Mouse (Mus musculus) monocyte, adult 5-6 weeks (primary cell): ENCODE measurements around the gene Mrpl35. TPM values are rescaled to one million over a fixed set of nuclear protein-coding genes. Genes with fewer than 3 reads are reported as not detected.

Experiments used
- ATAC-seq: fragments of 153-309, 156-312 bp; replicated peaks from 2 replicates; pipeline ENCODE4 v1.8.0; 2017; ENCODE audit warnings: mild to moderate bottlenecking; ENCODE audit not compliant: low TSS enrichment, insufficient number of reproducible peaks, severe bottlenecking, poor library complexity, low FRiP score
- total RNA-seq: library from RNA; stranded (forward); fragments of 200-1000, 200-491, 200-594 nt; gene quantifications from 3 replicates; pipeline ENCODE4 v1.2.3, GENCODE M21; 2017

The Mrpl35 gene
- total RNA-seq, 1 experiment from 2014 or later: 29.0 TPM

DNA sequence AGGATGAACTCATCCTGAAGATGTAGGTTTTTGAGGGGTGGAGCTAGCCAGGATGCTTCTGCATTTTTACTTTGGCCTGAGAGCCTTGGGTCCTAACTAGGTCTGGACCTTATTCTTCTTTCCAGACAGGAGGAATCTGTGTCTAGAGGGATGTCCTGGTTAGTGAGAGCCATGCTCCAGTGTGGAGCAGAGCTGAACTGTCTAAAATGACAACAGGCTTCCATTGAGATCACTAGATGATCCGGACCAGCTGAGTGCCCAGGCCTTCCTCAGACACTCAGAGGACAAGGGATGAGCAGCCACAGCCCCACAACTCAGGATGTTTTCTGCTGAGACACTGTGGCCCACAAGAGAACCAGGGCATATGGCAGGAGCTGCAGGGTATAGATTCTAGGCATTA is 23.2 kb downstream of the Mrpl35 start:
- ATAC-seq: no peak

DNA sequence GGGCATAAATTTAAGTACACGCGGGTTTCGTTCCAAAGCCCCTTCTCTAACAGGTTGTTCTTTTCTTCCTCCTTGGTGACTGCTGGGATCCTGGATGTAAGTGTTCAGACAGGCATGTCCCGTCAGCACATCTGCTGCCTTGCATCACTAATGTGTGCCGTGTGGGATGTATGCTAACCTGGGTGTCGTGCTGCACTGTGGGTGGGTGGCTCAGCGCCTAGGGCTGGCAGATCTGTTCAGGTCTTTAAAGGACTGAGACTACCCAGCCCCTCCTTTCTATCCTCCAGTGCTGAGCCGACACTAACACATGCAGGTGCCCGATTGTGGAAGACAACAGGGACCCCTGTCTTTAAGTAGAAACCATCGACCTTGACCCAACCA is 25.1 kb downstream of the Mrpl35 start:
- ATAC-seq: no peak

DNA sequence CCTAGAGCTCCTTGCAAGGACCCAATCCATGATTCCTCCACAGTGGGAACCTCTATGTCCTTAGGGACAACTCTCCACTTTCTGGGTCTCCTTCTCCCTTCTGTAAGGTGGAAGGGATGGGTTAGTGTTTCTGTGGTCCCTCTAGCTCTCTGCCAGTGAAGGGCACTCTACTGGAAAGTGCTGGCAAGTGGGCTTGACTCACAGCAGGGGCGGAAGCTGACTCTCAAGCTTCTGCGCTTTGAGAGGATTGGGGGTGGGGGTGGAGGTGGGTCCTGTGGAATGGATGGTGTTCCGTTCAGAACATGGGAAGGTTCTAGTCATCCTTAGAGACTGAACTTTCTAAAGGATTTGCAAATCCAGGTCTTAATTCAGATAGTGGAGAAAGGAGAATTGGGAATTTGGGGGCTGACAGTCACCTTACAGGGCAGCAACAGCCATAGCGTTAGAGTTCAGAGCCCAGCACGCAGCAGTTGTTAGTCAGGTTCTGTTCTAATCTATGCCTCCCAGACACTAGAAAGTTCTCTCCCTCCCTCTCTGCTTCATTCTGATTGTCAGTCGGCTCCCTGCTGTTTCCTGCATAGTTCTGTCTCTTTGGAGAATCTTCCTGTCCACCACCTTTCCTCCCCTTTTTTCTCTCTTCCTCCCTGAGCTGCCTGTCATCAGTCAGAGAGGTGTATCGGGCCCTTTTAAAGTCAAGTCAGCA is 25.6 kb downstream of the Mrpl35 start:
- no peak for ATAC-seq

DNA sequence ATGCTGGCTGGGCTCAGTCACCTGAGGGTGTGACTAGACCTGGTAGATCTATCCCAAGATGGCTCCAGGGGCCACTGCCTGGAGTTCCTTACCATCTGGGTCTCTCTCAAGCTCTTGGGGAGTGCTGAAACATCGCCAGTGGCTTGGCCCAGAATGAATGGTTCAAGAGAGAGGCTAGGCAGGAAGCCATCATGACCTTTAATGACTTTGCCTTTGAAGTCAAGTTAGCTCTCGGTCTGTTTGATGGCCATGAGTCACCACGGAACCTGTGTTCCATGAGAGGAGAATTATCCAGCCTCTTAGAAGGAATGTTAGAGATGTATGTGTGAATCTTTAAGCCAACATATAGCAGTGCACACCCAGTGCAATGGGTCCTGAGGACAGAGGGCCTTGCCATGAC is 27.4 kb downstream of the Mrpl35 start:
- ATAC-seq: no peak

DNA sequence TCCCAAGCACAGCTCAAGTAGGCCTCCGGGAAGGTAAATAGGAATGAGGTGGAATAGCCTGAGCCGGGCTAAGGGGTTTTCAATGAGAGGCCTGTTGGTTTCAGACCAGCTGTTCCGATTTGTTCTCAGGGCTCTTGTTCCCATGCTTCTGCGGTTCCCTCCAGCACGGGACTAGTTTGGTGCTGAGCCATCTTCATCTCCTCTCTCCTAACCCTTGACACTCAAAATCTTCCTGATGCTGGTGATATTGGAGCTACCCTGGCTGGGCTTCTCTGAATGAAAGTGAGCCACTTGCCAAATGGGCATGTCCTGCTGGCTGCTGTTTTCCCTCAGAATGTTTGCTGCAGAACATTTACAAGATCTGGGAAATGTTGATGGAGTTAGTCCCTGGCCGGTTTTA is 35.0 kb downstream of the Mrpl35 start:
- ATAC-seq: no peak

DNA sequence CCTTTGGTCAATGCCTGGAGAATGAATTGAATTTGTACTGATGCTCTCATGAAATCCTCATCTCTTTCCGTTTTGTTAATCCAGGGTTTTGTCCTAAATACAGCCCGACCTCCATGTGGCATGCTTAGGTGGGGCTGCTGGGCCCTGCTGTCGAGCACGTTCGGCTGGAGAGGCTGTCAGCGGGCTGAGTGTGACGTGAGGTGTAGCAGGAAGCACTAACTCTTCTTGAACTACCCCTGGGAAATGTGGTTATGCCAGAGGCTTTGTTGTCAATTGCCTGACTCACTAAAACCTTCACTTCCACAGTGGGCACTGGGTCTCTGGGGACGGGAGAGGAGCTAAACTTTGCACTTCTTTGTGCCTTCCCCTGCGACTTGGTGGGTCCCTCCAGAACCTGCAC is 38.4 kb downstream of the Mrpl35 start:
- ATAC-seq: no peak

DNA sequence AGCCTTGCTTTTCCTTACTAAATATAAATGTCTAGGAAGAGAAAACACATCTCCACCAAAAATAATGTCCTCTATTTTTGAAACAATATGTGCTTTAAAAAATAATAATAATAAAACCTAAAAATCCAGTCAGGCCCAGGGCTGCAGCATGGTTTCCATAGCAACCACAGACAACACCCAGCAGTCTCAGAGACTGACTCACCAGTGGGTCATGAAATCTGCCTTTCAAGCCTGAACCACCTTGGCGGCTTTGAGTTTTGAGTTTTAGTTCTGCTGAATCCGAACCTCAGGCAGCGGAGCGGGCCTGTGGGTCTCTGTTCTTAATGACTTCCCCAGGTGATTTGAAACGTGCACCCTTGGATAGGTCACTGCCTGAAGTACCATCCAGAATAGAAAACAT is 43.6 kb downstream of the Mrpl35 start:
- no peak for ATAC-seq

DNA sequence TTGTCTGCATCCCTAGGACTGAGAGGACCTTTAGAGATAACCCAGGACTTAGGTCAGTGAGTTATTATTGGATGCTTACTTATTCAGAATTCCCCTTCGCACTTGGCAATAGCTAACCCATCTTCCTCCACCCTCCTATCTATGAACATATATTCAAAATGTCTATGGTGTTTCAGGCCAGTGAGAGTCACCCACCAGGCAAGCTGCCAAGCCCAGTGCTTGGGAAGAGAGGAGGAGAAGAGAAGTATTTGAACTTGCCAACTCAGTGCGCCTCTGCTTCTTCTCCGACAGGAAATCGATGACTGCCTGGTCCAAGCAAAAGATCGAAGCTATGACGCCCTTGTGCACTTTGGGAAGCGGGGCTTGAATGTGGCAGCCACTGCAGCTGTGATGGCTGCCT is 46.3 kb downstream of the Mrpl35 start:
- ATAC-seq: no peak

DNA sequence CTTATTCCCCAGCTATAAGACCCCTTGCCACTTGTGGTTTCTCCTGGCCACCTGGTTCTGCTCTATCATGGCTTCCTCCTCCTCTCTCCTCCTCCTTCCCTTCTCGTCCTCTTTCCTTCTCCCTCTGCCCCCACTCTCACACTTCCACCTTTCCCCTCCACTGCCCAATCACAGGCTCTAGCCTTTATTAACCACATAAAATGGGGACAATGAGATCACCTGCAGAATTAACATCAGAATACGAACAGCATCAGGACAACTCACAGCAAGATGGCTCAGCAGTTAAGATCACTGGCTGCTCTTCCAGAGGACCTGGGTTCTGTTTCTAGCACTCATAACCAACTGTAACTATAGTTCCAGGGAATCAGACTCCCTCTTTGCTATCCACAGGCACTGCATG is 46.9 kb downstream of the Mrpl35 start:
- ATAC-seq: no peak

DNA sequence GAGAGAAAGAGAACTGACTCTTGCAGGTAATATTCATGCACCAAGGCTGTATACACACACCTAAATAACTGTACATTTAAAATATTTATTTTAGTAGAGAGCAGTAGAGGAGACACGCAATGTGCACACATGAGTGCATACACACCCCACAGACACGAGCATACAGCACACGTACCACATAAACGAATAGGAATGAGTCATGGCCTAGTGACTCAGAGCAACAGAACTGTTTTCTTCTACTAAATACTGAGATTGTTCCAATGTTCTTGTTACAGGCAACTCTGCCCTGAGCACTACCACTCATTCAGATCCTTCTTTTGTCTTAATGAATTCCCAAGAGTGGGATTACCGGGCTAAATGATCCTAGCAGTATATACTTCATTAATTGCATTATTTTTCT is 48.8 kb downstream of the Mrpl35 start:
- no peak for ATAC-seq

DNA sequence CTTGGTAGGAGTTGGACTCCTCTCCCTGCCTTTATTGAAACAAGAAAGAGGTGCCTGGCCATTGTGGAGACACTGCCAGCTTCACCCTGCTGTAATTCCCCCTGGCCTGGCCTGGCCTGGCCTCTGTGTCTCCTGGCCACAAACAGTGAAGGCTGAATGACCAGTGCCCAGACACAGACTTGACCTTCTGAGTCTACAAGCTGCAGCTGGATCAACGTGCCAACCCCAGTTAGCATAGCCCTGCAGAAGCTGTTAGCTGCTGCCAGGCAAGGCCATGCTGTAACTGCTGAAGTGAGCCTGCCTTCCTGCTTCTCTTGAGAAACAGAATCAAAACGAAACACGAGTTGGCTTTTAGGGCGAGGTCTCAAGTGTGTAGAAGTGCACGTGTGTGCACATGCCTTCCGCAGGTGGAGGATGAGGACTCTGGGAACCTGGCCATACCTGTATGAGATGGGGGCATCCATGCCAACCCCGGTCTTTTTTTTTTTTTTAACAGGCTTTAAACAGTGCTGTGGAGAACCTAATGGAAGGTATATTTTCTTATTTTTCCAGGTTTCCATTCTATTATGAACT is 54.0 kb downstream of the Mrpl35 start:
- ATAC-seq: no peak

DNA sequence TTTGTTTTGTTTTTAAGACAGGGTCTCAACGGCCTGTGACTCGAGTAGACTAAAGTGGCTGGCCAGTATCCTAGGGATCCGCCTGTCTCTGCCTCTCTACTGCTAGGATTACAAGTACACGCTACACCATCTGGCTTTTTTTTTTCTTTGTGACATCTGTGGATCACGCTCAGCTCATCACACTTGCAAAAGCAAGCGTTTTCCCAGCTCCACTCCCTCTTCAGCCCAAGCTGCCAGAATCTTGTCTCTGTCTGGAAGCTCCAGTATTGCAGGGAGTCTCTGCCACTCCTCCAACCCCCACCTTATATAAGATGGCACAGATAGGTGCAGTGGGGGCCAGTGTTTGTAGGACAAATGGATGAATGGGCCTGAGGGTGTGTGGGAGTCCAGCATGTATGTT is 54.6 kb downstream of the Mrpl35 start:
- no peak for ATAC-seq

DNA sequence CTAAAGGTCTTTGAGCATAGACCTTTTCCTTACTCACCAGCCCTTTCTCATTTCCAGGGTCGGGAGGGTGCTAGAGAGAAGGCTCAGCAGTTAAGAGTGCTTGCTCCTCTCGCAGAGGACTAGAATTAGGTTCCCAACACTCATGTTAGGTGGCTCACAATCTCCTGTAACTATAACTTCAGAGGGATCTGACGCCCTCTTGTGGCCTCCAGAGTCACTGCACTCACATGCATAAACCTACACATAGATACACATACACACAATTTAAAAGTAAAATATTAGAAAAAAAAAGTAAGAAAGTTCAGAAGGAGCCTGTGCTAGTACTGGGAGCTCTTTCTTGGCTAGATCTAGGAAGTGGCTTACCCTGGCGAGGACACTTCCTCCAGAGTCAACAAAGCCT is 55.5 kb downstream of the Mrpl35 start:
- ATAC-seq: no peak

DNA sequence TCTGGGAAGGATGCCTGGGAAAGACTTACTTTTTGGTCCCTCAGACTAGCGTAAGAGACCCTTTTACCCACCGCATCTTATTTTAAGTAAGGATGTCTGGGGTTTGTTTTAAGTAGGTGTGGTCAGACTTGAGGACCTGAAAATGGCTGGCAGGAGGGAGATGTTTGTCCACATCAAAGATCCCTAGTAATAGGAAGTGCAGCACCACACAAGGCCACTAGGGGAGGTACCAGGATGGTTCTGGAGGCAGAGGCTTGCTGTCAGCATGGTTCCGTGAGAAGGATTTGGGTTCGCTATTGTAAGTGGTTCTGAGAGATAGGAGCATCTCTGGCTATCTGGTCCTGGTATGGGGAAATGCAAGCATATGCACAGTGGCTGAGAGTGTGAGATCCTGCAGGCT is 55.9 kb downstream of the Mrpl35 start:
- ATAC-seq: no peak

DNA sequence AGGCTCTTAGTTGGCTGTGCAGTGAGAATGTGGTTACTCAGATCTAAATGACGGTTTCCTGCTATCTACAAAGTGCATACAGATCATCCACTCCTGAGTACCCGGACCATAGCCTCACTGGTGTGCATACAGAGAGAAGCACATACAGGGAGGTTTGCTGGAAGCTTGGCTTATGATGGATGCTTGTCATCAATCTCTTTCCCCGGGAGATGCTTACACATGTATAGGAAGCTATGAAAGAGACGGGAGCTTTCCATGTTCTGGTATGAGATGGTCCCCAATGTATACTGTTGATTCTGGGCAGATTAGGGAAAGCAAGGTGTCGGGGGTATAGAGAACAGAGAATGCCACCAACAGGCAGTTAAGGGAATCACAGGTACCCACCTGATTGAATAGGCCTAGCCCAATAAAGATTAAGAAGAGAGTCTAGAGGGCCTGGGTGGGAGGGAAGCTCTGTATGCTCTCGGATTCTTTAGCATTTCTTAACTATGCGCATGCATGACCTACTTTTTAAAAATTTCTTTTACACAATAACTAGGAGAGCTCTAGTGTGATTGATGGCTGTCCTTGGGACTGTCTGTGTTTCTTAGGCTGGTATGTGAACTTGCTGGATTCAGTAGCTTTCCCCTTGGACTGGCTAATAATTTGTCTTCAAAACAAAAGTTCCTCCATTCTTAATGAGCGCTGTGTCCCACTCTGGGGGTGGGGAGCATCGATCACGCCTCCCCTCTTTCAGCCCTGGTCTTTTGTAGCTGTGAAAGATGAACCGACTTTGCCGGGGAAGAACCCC is 56.7 kb downstream of the Mrpl35 start:
- no peak for ATAC-seq

DNA sequence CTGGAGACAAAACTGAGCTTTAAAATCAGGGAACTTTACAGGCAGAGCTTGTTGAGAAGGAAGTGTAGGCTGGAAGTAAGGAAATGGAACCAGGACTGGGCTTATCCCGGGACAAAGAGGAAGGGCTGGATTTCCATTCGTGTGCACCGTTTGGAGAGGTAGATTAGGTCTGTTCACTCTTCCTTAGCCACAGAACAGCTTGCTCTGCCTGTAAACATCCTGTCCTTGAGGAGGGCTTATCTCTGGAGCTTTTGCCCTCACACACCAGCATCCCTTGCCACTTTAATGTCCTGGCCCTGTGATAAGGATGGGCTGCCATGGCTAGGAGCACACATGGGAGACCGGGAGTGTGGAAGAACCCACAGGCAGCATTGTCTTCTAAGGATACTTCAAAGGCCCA is 59.0 kb downstream of the Mrpl35 start:
- no peak for ATAC-seq

Other genes starting within 250 kb of the Mrpl35 start
- 77.8 to 102 TPM (median 93.9 TPM) in 3 replicates for gene Kdm3a, start 194.0 kb downstream of the Mrpl35 start, total RNA-seq
- gene Reep1, start 119.4 kb downstream of the Mrpl35 start, total RNA-seq: not detected in 3 replicates
- 77.9 to 115 TPM (median 82.7 TPM) in 3 replicates for gene Immt, start 4.4 kb upstream of the Mrpl35 start, total RNA-seq
- 70.3 to 105 TPM (median 72.5 TPM) in 3 replicates for gene Ptcd3, start 81.8 kb upstream of the Mrpl35 start, total RNA-seq
- 28.3 to 32.8 TPM (median 28.6 TPM) in 3 replicates for gene Polr1a, start 82.1 kb upstream of the Mrpl35 start, total RNA-seq